Mouse (Mus musculus) kidney, adult 2 months (tissue): Measurements from ENCODE around the gene Bcl7b. TPM values are rescaled to one million over a fixed set of nuclear protein-coding genes. Genes with fewer than 3 reads are reported as not detected.
A peak's percentile ranks its signal among the peaks of the same experiment; 100 is the strongest.

Source experiments
- DNase-seq: peaks from one replicate; pipeline ENCODE4 v3.0.0; 2021
- H3K27ac ChIP-seq: fragments of 200-500 bp; 2 replicates; pipeline ENCODE4 v1.5.1; 2012; ENCODE audit warnings: low read depth, low read length, control low read depth, inconsistent platforms; ENCODE audit not compliant: insufficient read depth
- H3K27me3 ChIP-seq: fragments of 200-500 bp; replicated peaks from 2 replicates; pipeline ENCODE4 v1.6.1; 2012; ENCODE audit warnings: mild to moderate bottlenecking, moderate library complexity, low read length, inconsistent platforms; ENCODE audit not compliant: control insufficient read depth, insufficient read depth
- H3K36me3 ChIP-seq: fragments of 200-500 bp; 2 replicates; pipeline ENCODE4 v1.6.1; 2012; ENCODE audit warnings: mild to moderate bottlenecking, moderate library complexity, low read length, inconsistent platforms; ENCODE audit not compliant: control insufficient read depth, insufficient read depth
- H3K4me1 ChIP-seq: fragments of 200-500 bp; 2 replicates; pipeline ENCODE4 v1.6.1; 2011; ENCODE audit warnings: low read length; ENCODE audit not compliant: control insufficient read depth, insufficient read depth
- H3K4me3 ChIP-seq: fragments of 200-500 bp; 2 replicates; pipeline ENCODE4 v1.5.1; 2011; ENCODE audit warnings: mild to moderate bottlenecking, low read depth, low read length, control low read depth; ENCODE audit not compliant: insufficient read depth
- CTCF ChIP-seq: fragments of 200-500 bp; conservative IDR thresholded peaks from 2 replicates; pipeline ENCODE4 v1.5.1; 2011; ENCODE audit warnings: low read depth, mild to moderate bottlenecking, control low read depth, low read length, moderate library complexity, mixed read lengths; ENCODE audit not compliant: insufficient read depth, insufficient read length
- POLR2A ChIP-seq: fragments of 200-500 bp; IDR thresholded peaks from one replicate; pipeline ENCODE4 v1.6.1; 2011; ENCODE audit warnings: low read depth, low read length, control low read depth
- WGBS: fragments of 180-500 bp; shearing (Covaris S2); methylation state at CpG from one replicate; pipeline ENCODE4 v1.1.7; 2018; 5-methylcytosine and 5-hydroxymethylcytosine counted together
- polyA plus RNA-seq: library from polyadenylated mRNA; depleted of rRNA; stranded (reverse); fragments of >200 nt; gene quantifications from 2 replicates; pipeline ENCODE4 v1.2.3, GENCODE M21; 2012

Gene Bcl7b
- polyA plus RNA-seq, 1 experiment: 47.9 TPM

GRCm38 (mm10) chr5:135167469-135167868 is 614 bp upstream of the Bcl7b start:
- WGBS: 93% methylated on average over 4 of the region's 4 CpGs
- Histone ChIP-seq H3K27me3 (no peaks in the 10 kb centered on the region), H3K4me3 (no peak overlapping the region), H3K4me1 (peaks cover 7% of the 10 kb centered on the region; the same call in 1 of the 2 replicates), H3K36me3 (no peaks in the 10 kb centered on the region; the same call in 1 of the 2 replicates), H3K27ac (no peak overlapping the region)
- no peak for DNase-seq
- TF ChIP-seq CTCF (no peak), POLR2A (no peak)

GRCm38 (mm10) chr5:135169479-135169878 is 1.4 kb downstream of the Bcl7b start:
- Histone ChIP-seq H3K4me1 (peaks cover 2% of the 10 kb centered on the region; the same call in 1 of the 2 replicates), H3K4me3 (peak overlapping the region; percentile 67), H3K36me3 (no peaks in the 10 kb centered on the region; the same call in 1 of the 2 replicates), H3K27me3 (no peaks in the 10 kb centered on the region), H3K27ac (no peak overlapping the region; the same call in 1 of the 2 replicates)
- no peak for DNase-seq
- TF ChIP-seq POLR2A (no peak), CTCF (no peak)
- WGBS: 91% methylated on average over 5 of the region's 5 CpGs

- no peak overlapping the region for H3K27ac ChIP-seq
- DNase-seq: no peak
- no peak for TF ChIP-seq CTCF
- TF ChIP-seq POLR2A: no peak
- H3K27me3 ChIP-seq: no peaks in the 10 kb centered on the region
- 91% methylated on average over 6 of the region's 6 CpGs for WGBS
- no peak overlapping the region for H3K4me3 ChIP-seq
- H3K36me3 ChIP-seq: no peaks in the 10 kb centered on the region; the same call in 1 of the 2 replicates
- H3K4me1 ChIP-seq: peaks cover 2% of the 10 kb centered on the region; the same call in 1 of the 2 replicates
Measured at GRCm38 (mm10) chr5:135171688-135172220, 3.7 kb downstream of the Bcl7b start.

GRCm38 (mm10) chr5:135172986-135173385 is 4.9 kb downstream of the Bcl7b start:
- Histone ChIP-seq H3K27ac (no peak overlapping the region), H3K36me3 (no peaks in the 10 kb centered on the region; the same call in 1 of the 2 replicates), H3K4me1 (peaks cover 2% of the 10 kb centered on the region; the same call in 1 of the 2 replicates), H3K4me3 (no peak overlapping the region), H3K27me3 (no peaks in the 10 kb centered on the region)
- TF ChIP-seq POLR2A: no peak
- TF ChIP-seq CTCF: no peak
- 83% methylated on average over 5 of the region's 5 CpGs for WGBS
- no peak for DNase-seq

- no peak overlapping the region for H3K4me3 ChIP-seq
- TF ChIP-seq POLR2A: no peak
- H3K4me1 ChIP-seq: no peaks in the 10 kb centered on the region
- H3K27ac ChIP-seq: no peak overlapping the region
- H3K36me3 ChIP-seq: no peaks in the 10 kb centered on the region; the same call in 1 of the 2 replicates
- no peak for DNase-seq
- H3K27me3 ChIP-seq: no peaks in the 10 kb centered on the region
Measured at GRCm38 (mm10) chr5:135175086-135175485, 7.0 kb downstream of the Bcl7b start.

- 75% methylated on average over 3 of the region's 3 CpGs for WGBS
- TF ChIP-seq POLR2A (no peak), CTCF (no peak)
- H3K4me1 ChIP-seq: no peaks in the 10 kb centered on the region
- H3K36me3 ChIP-seq: peaks cover 3% of the 10 kb centered on the region
- no peak overlapping the region for H3K4me3 ChIP-seq
- H3K27ac ChIP-seq: no peak overlapping the region
- no peaks in the 10 kb centered on the region for H3K27me3 ChIP-seq
- DNase-seq: no peak
Measured at GRCm38 (mm10) chr5:135178523-135178922, 10.4 kb downstream of the Bcl7b start.

- 95% methylated on average over 4 of the region's 4 CpGs for WGBS
- Histone ChIP-seq H3K4me3 (no peak overlapping the region), H3K36me3 (peaks cover 3% of the 10 kb centered on the region), H3K27ac (no peak overlapping the region), H3K27me3 (no peaks in the 10 kb centered on the region), H3K4me1 (no peaks in the 10 kb centered on the region)
- TF ChIP-seq POLR2A (no peak), CTCF (no peak)
- no peak for DNase-seq
Measured at GRCm38 (mm10) chr5:135178996-135179395, 10.9 kb downstream of the Bcl7b start.
